Mouse (Mus musculus): ENCODE data around the gene Gm49320. TPM values are rescaled to one million over a fixed set of nuclear protein-coding genes. Genes with fewer than 3 reads are reported as not detected.

Gene Gm49320
- 1.2 TPM for polyA plus RNA-seq (2017; shearing (Covaris generic))

DNA sequence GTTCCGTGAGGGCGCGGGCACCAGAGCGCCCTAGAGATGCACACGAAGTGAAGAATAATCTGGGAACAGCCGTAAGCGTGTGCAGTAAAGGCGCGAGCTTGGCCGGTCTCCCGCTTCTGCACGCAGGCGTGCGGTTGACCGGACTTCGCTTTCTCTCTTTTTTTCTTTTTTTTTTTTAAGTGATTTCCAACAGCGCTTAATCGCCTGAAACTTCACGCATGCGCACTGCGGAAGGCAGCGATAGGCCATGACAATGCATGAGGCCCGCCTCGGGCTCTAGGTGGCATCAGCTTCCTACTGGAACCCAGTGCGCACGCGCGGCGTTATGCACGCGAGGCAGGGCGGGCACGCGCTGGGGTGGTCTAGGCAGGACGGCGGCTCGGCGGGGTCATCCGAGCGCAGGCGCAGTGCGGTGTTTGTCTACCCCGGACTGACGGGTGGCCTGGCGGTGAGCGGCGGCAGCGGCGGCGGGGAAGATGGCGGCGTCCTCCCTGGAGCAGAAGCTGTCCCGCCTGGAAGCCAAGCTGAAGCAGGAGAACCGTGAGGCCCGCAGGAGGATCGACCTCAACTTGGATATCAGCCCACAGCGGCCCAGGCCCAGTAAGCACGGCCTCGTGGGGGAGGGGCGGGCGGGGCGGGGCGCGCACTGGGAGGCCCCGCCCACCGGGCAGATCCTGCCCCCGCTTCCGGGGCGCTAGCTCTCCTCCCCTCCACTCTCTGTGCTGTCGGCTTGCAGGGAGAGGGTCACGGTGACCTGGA is at the start of gene Gm49320, which contains the start of gene Map2k7:
Gene Gm49320, plus strand, starts transcription at position 432 of the 759 bp plus-strand sequence.
Gene Map2k7, plus strand, starts transcription at position 307 of the 759 bp plus-strand sequence.

DNA sequence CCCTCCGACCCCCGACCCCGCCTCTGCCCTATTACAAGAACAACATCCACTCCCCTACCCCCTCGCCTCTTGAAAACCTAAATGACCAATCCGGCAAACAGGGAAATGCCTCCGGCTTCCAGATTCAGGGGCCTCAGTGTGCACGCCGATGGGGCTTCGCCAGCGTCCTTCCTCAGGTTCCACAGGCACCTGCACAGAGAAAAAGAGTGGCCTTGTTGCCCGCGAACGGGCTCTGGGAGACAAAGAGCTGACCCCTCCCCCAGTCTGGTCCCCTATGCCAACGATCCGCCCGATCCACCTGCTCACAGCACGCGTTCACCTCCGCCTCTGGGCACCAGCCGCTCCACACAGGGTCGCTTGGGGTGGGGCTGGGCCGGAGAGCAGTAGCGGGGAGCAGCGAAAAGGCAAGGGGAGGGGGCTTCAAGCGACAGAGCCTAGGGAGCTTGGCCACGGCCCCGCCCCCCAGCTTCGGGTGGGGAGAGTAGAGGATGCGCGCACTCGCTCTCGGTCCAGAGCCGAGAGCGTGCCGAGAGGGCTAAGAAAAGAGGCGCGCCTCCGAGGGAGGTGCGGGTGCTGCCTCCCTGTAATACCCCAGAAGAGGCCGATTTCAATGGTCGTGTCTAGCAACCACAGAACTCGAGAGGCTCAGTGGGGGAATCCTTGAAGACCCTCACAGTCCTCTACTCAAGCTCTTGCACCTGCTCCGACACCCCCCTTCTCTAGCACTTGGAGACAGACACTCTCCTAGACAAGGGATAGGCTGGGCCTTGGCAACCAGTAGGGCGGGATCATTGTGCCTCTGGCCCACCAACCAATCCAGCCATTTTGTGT is 21.7 kb upstream of the Gm49320 start, which contains the start of gene Prr36:
Gene Prr36, minus strand, starts transcription at position 669 of the 831 bp plus-strand sequence.

DNA sequence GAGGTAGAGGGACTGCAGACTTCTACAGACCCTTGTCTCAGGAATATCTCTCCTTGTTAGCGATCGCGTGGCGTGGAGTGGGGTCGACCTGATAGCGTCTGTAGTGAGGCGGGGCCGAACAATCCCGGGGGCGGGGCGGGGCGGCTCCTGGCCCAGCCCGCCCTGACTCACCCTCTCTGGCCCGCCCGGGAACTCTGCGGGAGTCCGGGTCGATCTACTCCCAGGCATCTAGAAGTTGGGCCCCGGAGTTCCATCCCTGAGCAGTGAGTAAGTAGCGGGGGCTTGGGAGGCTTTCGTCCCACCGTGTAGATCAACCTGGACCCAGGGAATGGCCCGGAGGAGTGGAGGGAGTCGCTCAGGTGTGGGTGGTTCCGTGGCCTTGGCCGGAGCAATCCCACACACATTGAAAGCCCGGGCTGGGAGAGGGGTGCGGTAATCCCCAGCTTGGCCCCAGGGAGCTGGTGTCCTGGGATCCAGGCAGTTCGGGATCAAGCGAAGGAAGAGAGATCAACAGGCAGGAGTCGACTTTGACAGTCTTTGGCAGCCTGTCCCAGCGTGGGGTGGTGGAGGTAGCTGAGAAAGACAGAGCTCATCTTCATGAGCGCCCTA is 11.8 kb upstream of the Gm49320 start, which contains the start of gene Lrrc8e:
Gene Lrrc8e, plus strand, starts transcription at position 89 of the 609 bp plus-strand sequence.

DNA sequence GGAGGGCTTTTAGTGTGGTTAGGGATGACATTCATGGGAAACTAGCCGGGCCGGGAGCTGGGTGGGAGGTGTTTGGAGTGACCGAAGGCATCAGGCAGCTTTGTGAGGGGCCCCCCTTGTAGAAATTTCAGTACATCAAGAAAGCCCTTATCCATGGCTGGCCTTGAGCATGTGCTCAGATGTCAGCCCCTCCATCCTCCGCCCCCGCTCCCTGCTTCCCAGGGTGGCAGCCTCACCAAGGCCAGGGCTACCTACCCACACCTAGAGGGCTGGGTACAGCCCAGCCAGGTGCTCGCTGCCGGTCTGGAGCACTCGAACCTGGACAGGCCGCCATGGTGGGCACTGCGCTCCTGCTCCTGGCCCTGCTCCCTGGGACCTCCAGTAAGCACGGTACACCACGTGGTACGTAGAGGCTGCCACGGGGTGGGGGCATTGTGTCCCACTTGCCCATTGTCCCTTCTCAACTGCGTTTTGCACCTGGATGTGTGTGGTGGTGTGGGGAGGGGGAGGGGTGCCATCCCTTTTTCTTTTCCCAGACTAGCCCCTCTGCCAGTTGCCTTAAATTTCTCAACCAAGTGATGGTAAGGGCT is 9.4 kb downstream of the Gm49320 start, which contains the start of gene Tgfbr3l:
Gene Tgfbr3l, plus strand, starts transcription at position 264 of the 590 bp plus-strand sequence.

DNA sequence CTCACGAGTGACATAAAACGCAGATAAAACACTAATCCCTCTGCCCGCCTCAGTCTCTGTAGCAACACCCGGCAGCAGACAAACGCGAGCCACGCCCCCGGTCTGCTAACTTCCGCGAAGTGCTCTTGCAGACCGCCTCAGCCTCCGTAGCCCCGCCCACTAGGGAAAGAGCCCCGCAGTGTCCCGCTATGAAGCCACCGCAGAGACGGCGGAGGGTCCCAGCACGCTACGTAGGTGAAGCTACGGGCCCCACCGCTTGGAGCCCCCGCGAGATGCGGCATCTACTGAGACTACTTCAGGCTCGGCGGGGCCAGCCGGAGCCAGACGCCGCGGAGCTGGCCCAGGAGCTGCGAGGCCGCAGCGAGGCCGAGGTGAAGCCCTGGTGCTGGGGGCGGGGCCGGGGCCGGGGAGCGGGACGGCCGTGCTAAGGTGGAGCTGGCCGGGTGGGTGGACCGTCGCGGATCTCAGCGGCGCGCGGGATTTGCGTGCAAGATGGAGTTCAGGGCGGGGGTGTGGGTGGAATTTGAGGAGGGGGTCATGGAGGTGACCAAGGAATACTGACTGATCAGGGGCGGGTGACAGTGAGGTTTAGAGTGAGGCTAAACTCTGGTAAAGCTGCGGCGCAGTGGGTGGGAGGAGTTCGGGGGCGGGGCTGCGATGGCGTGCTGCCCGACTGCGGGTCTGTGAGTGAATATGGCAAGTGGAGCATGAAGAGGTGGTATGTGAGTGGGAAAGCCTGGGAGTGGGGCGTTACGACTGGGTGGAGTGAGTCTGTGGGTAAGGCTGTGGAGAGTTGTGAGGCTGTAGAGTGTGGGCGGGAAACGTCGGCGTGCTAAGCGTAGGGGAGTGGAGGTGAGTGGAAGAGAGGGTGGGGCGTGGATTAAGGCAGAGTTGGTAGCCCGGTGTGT is 14.5 kb downstream of the Gm49320 start, which contains the start of gene Snapc2:
Gene Snapc2, plus strand, starts transcription at position 147 of the 908 bp plus-strand sequence.

DNA sequence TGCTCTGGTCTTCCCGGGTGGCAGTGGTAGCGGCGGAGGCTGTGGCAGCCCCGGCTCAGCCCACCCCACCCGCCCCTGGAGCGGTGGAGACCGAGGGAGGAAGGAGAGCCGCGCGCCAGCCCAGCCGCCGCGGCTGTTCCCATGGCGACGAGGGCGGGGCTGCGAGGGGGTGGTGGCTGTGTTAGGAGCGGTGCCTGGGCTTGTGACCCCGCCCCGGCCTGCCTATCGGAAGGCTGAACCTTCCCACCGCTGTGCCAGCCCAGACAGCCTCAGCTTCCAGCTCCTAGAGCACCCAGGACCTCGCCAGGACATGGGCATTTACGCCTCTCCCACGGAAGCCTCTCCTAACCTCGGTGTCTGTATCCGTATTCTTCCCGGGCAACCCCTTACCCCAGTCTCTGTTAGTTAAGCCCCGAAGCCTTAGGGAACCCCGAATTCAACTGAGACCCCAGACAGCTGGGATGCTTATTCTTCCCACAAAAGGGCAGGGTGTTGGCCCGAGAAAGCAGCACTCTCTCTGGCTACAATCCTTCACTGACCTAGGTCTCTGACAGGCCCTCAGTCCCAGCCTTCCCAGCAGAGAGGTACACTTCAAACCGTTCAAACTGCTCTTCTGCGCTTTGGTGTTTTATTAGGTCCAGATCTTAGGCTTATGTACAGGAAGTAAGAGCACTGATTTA is 20.6 kb downstream of the Gm49320 start, which contains the start of gene Ctxn1:
Gene Ctxn1, minus strand, starts transcription at position 150 of the 680 bp plus-strand sequence.

DNA sequence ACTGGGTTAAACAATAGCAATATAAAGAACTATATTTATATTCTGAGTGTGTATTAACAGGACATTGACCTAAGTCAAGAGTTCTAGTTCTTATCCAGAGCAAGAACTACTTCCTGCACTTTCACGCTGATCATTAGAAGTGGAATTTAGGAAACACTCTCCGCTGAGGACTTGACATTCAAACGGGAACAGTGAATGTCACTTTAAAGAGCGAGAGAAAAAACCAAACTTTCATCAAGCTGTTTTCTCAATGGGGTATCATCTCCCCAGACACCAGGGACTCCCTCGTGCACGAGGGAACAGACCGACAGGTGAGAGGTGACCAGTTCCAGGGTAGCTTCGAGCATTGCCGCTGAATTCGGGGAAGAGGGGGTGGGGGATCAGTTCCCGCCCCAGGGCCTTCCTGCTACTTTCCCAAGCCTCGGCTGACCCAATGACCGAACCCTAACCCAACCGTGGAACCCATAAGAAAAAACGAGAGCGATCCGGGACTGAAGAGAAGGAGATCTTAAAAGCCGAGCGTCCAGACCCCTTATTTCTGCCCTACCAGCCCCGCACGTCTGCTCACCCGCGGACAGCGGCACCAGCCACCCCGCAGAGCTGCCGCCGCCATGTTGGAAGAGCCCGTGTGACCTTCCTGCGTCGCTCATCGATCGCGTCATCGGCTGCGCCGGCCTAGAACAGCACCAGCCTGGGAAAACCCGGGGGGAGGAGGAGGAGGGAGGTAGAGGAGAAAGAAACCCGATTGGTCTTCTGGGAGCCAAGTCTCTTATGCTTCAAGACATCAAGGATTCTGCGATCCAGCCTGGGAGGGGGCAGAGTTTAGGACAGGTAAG is 36.8 kb downstream of the Gm49320 start, which contains the start of gene Timm44:
Gene Timm44, minus strand, starts transcription at position 639 of the 836 bp plus-strand sequence.

Other genes with a start within 250 kb of the Gm49320 start
- gene Cd209f, start 133.0 kb upstream of the Gm49320 start, polyA plus RNA-seq (2017; shearing (Covaris generic)) = not detected
- gene Cd209g, start 104.8 kb upstream of the Gm49320 start, polyA plus RNA-seq (2017; shearing (Covaris generic)) = not detected
- gene Evi5l, start 72.3 kb upstream of the Gm49320 start, polyA plus RNA-seq (2017; shearing (Covaris generic)) = 12.8 TPM
- gene Prr36, start 21.4 kb upstream of the Gm49320 start, polyA plus RNA-seq (2017; shearing (Covaris generic)) = 0.21 TPM
- 0.20 TPM for gene Lrrc8e, start 12.0 kb upstream of the Gm49320 start, polyA plus RNA-seq (2017; shearing (Covaris generic))
- gene Map2k7, start 125 bp upstream of the Gm49320 start, polyA plus RNA-seq (2017; shearing (Covaris generic)) = 85.3 TPM
- 10.7 TPM for gene Tgfbr3l, start 9.3 kb downstream of the Gm49320 start, polyA plus RNA-seq (2017; shearing (Covaris generic))
- 33.3 TPM for gene Snapc2, start 14.2 kb downstream of the Gm49320 start, polyA plus RNA-seq (2017; shearing (Covaris generic))
- 0.22 TPM for gene Ctxn1, start 20.4 kb downstream of the Gm49320 start, polyA plus RNA-seq (2017; shearing (Covaris generic))
- gene Timm44, start 37.0 kb downstream of the Gm49320 start, polyA plus RNA-seq (2017; shearing (Covaris generic)) = 74.9 TPM
- 14.8 TPM for gene Ccl25, start 86.3 kb downstream of the Gm49320 start, polyA plus RNA-seq (2017; shearing (Covaris generic))
- gene Elavl1, start 86.5 kb downstream of the Gm49320 start, polyA plus RNA-seq (2017; shearing (Covaris generic)) = 11.3 TPM

Measured in CD4-positive, CD25-positive, alpha-beta regulatory T cell, adult 9 weeks (primary cell).